Mouse (Mus musculus): Measurements from ENCODE around the gene Rmnd5b. TPM values are rescaled to one million over a fixed set of nuclear protein-coding genes. Genes with fewer than 3 reads are reported as not detected.
A peak's percentile ranks its signal among the peaks of the same experiment; 100 is the strongest.
"Not testable (repeated sequence)": the region's sequence is repeated elsewhere in the genome, so short reads cannot be mapped to it uniquely, and the experiment has no call there.

Gene Rmnd5b
- polyA plus RNA-seq, 1 experiment from 2014 or later: 53.9 TPM

DNA sequence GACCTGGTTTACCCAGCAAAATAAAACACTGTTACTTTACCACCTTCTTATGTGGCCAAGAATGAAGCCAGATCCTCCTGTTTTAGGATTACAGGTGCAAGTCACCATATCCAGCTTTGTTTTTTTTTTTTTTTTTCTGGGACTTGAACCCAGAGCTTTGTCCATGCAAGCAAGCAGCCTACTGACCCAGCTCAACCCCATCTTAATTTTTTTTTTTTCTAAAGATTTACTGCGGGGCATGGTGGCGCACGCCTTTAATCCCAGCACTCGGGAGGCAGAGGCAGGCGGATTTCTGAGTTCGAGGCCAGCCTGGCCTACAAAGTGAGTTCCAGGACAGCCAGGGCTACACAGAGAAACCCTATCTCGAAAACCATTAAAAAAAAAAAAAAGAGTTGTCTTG lies 19.6 kb downstream of the Rmnd5b start:
- ATAC-seq (ENCODE audit: low FRiP score); H3K36me3 ChIP-seq; H3K9me3 ChIP-seq (replicated peaks); H3K27ac ChIP-seq; H3K27me3 ChIP-seq: not testable (repeated sequence)
- Histone ChIP-seq H3K4me3 (peak overlapping the region; percentile 27; the same call in 1 of the 2 replicates), H3K4me1 (peaks cover 22% of the 10 kb centered on the region), H3K4me2 (replicated peaks) (peak overlapping the region; percentile 59; the same call in 1 of the 2 replicates), H3K9ac (peak overlapping the region; percentile 55; the same call in 1 of the 2 replicates)
- 92% methylated on average over 7 of the region's 7 CpGs for WGBS

- H3K9ac ChIP-seq: peak overlapping the region; percentile 55; the same call in 1 of the 2 replicates
- H3K4me1 ChIP-seq: peaks cover 17% of the 10 kb centered on the region
- no peaks in the 10 kb centered on the region for H3K27me3 ChIP-seq
- H3K4me2 ChIP-seq (replicated peaks): peak overlapping the region; percentile 59
- no peak for ATAC-seq (ENCODE audit: low FRiP score)
- 8% methylated on average over 14 of the region's 14 CpGs for WGBS
- no peaks in the 10 kb centered on the region for H3K36me3 ChIP-seq
- H3K27ac ChIP-seq: 0 out of 2 replicates have a peak overlapping the region, but pooled peaks have one; percentile 12
- H3K9me3 ChIP-seq (replicated peaks): no peaks in the 10 kb centered on the region
- peak overlapping the region; percentile 27 for H3K4me3 ChIP-seq
These were observed 20.1 kb downstream of the Rmnd5b start for GRCm38 (mm10) chr11:51615601-51616000.

- H3K27ac ChIP-seq: no peak overlapping the region
- WGBS: 48% methylated on average over 7 of the region's 7 CpGs
These were observed 20.6 kb downstream of the Rmnd5b start for GRCm38 (mm10) chr11:51615129-51615528.

DNA sequence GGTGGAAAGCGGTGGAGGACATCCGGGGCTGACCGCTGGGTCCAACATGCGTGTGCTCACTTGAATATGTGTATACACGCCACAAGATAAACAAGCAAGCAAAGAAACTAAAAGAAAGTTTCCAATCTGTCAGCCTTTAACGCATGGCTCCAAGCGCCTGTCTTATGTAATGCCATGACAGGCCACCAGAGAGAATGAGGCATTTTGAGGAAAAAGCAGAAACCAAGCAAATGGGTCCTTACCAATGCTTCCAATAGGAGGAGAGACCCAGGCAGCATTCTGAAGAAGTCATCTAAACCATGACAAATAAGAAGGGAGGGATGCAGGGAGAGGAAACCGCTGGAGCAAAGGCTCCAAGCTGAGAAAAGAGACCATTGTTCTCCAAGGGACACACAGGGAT lies 21.4 kb downstream of the Rmnd5b start:
- no peak overlapping the region for H3K4me2 ChIP-seq (replicated peaks)
- H3K27me3 ChIP-seq: no peaks in the 10 kb centered on the region
- no peak for ATAC-seq (ENCODE audit: low FRiP score)
- H3K9ac ChIP-seq: no peak overlapping the region
- WGBS: 78% methylated on average over 8 of the region's 8 CpGs
- H3K4me3 ChIP-seq: no peak overlapping the region
- H3K9me3 ChIP-seq (replicated peaks): no peaks in the 10 kb centered on the region
- H3K4me1 ChIP-seq: peaks cover 11% of the 10 kb centered on the region
- H3K36me3 ChIP-seq: no peaks in the 10 kb centered on the region
- no peak overlapping the region for H3K27ac ChIP-seq

More at GRCm38 (mm10) chr11:51615129-51615528, 20.6 kb downstream of the Rmnd5b start:
- peaks cover 13% of the 10 kb centered on the region for H3K4me1 ChIP-seq
- no peaks in the 10 kb centered on the region for H3K36me3 ChIP-seq
- no peak for ATAC-seq (ENCODE audit: low FRiP score)
- peak overlapping the region; percentile 27; the same call in 1 of the 2 replicates for H3K4me3 ChIP-seq
- no peaks in the 10 kb centered on the region for H3K27me3 ChIP-seq
- H3K9ac ChIP-seq: peak overlapping the region; percentile 55; the same call in 1 of the 2 replicates
- peak overlapping the region; percentile 59 for H3K4me2 ChIP-seq (replicated peaks)
- no peaks in the 10 kb centered on the region for H3K9me3 ChIP-seq (replicated peaks)

DNA sequence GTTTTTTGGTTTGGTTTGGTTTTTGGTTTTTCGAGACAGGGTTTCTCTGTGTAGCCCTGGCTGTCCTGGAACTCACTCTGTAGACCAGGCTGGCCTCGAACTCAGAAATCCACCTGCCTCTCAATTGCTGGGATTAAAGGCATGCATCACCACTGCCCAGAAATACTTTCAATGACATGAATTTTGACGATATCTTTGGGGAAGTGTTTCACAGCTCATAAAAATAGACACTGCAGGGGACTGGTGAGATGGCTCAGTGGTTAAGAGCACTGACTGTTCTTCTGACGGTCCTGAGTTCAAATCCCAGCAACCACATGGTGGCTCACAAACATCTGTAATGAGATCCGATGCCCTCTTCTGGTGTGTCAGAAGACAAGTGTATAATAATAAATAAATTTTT lies 25.8 kb downstream of the Rmnd5b start:
- 86% methylated on average over 5 of the region's 5 CpGs for WGBS
- H3K36me3 ChIP-seq; H3K4me2 ChIP-seq (replicated peaks); H3K27ac ChIP-seq; H3K9me3 ChIP-seq (replicated peaks); H3K4me3 ChIP-seq; H3K9ac ChIP-seq; ATAC-seq (ENCODE audit: low FRiP score); H3K27me3 ChIP-seq: not testable (repeated sequence)
- peaks cover 10% of the 10 kb centered on the region for H3K4me1 ChIP-seq

- Histone ChIP-seq H3K9me3 (replicated peaks) (no peaks in the 10 kb centered on the region), H3K4me3 (no peak overlapping the region), H3K9ac (no peak overlapping the region), H3K27me3 (no peaks in the 10 kb centered on the region), H3K27ac (no peak overlapping the region), H3K4me1 (peaks cover 15% of the 10 kb centered on the region), H3K36me3 (peaks cover 5% of the 10 kb centered on the region), H3K4me2 (replicated peaks) (no peak overlapping the region)
- 86% methylated on average over 3 of the region's 3 CpGs for WGBS
- ATAC-seq (ENCODE audit: low FRiP score): no peak
These were observed 26.3 kb downstream of the Rmnd5b start for GRCm38 (mm10) chr11:51609266-51609909.

- Histone ChIP-seq H3K36me3 (peaks cover 27% of the 10 kb centered on the region), H3K4me2 (replicated peaks) (peak overlapping the region; percentile 70), H3K4me3 (peak overlapping the region; percentile 100), H3K27me3 (no peaks in the 10 kb centered on the region), H3K9ac (peak overlapping the region; percentile 100), H3K4me1 (peaks cover 34% of the 10 kb centered on the region), H3K27ac (peak overlapping the region; percentile 96), H3K9me3 (replicated peaks) (no peaks in the 10 kb centered on the region)
- WGBS: 12% methylated on average over 15 of the region's 15 CpGs
- peak; percentile 68 for ATAC-seq (ENCODE audit: low FRiP score)
These were observed 28.5 kb downstream of the Rmnd5b start for GRCm38 (mm10) chr11:51607096-51607738.

GRCm38 (mm10) chr11:51606447-51607095 lies 29.1 kb downstream of the Rmnd5b start, which contains the start of gene Hnrnpab:
Hnrnpab (minus strand) TSS chr11:51606847.
- H3K4me2 ChIP-seq (replicated peaks): peak within 1 kb of the TSS; percentile 89
- peak within 1 kb of the TSS; percentile 100 for H3K4me3 ChIP-seq
- H3K27ac ChIP-seq: peak within 1 kb of the TSS; percentile 96
- peak within 1 kb of the TSS; percentile 100 for H3K9ac ChIP-seq
- peak; percentile 94 for ATAC-seq (ENCODE audit: low FRiP score)
- peaks cover 41% of the 10 kb centered on the region for H3K4me1 ChIP-seq
- H3K36me3 ChIP-seq: peaks cover 33% of the 10 kb centered on the region
- under 1% methylated on average over 89 of the region's 91 CpGs for WGBS
- no peaks in the 10 kb centered on the region for H3K9me3 ChIP-seq (replicated peaks)
- no peaks in the 10 kb centered on the region for H3K27me3 ChIP-seq

- H3K4me3 ChIP-seq: peak overlapping the region; percentile 100
- no peaks in the 10 kb centered on the region for H3K9me3 ChIP-seq (replicated peaks)
- H3K27me3 ChIP-seq: no peaks in the 10 kb centered on the region
- ATAC-seq (ENCODE audit: low FRiP score): peak; percentile 55
- H3K4me1 ChIP-seq: peaks cover 42% of the 10 kb centered on the region
- H3K27ac ChIP-seq: peak overlapping the region; percentile 96
- under 1% methylated on average over 75 of the region's 81 CpGs for WGBS
- peak overlapping the region; percentile 100 for H3K9ac ChIP-seq
- peak overlapping the region; percentile 89 for H3K4me2 ChIP-seq (replicated peaks)
- peaks cover 41% of the 10 kb centered on the region for H3K36me3 ChIP-seq
These were observed 29.9 kb downstream of the Rmnd5b start for GRCm38 (mm10) chr11:51605602-51606446.

DNA sequence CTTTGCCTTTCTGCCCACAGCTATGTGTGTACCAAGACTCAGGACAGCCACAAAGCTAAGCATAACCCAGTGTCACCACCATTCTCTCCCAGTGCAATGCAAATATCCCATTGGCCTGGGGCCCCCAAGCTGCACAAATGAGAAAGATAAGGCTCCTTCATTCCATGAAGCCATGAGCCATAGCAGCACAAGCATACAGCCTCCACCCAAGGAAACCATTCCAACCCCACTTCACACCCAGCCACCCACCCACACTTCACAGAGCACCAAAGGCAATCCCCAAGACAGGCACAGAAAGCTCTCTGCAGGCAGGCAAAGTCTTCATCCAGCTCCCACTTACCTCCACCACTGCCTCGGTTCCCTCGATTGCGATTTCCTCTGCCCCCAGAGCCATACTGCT lies 33.4 kb downstream of the Rmnd5b start:
- no peak for ATAC-seq (ENCODE audit: low FRiP score)
- H3K4me2 ChIP-seq (replicated peaks): no peak overlapping the region
- H3K27me3 ChIP-seq: no peaks in the 10 kb centered on the region
- 96% methylated on average over 3 of the region's 3 CpGs for WGBS
- H3K4me3 ChIP-seq: no peak overlapping the region
- H3K9me3 ChIP-seq (replicated peaks): no peaks in the 10 kb centered on the region
- peaks cover 76% of the 10 kb centered on the region for H3K36me3 ChIP-seq
- no peak overlapping the region for H3K27ac ChIP-seq
- peaks cover 38% of the 10 kb centered on the region for H3K4me1 ChIP-seq
- H3K9ac ChIP-seq: no peak overlapping the region

DNA sequence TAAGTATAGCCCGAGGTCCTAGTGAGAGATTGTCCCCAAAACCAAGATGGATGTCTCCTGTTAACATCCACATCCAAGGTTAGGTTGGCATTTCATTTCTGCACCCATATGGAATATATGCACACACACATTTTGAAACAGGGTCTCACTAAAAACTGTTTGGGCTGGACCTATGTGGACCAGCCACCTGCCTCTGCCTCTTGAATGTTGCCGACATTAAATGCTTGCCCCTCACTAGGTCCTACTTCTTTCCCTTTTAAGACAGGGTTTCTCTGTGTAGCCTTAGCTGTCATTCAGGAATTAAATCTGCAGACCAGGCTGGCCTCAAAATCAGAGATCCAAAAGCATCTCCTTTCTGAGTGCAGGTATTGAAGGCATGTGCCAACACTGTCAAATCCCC lies 38.1 kb downstream of the Rmnd5b start:
- Histone ChIP-seq H3K27ac (no peak overlapping the region), H3K4me1 (peaks cover 11% of the 10 kb centered on the region), H3K4me2 (replicated peaks) (no peak overlapping the region), H3K9me3 (replicated peaks) (no peaks in the 10 kb centered on the region), H3K9ac (no peak overlapping the region), H3K4me3 (no peak overlapping the region), H3K36me3 (peaks cover 98% of the 10 kb centered on the region), H3K27me3 (no peaks in the 10 kb centered on the region)
- no peak for ATAC-seq (ENCODE audit: low FRiP score)
- WGBS: 86% methylated on average over 2 of the region's 2 CpGs

All from hindbrain, embryonic 12.5 days (tissue).